Mouse (Mus musculus) left cerebral cortex, postnatal 10 days (tissue): ENCODE measurements around the gene Srcin1. TPM values are rescaled to one million over a fixed set of nuclear protein-coding genes. Genes with fewer than 3 reads are reported as not detected.

Experiments
- total RNA-seq, 2 experiments: library from RNA; stranded (reverse); gene quantifications; 2 replicates each; pipeline ENCODE4 v1.2.3; 2021

Srcin1 gene
- total RNA-seq, 2 experiments from 2014 or later: 281 to 294 TPM

Other genes starting within 250 kb of the Srcin1 start
- gene Gpr179, start 224.1 kb downstream of the Srcin1 start, total RNA-seq: under 1 TPM; 0.18 to 0.39 TPM
- 10 to 100 TPM; 81.0 to 84.7 TPM for gene Socs7, start 213.6 kb downstream of the Srcin1 start, total RNA-seq
- gene Arhgap23, start 160.7 kb downstream of the Srcin1 start, total RNA-seq: 10 to 100 TPM; 84.0 to 91.8 TPM
- gene 4933428G20Rik, start 75.8 kb downstream of the Srcin1 start, total RNA-seq: not detected
- 10 to 100 TPM; 15.0 to 18.4 TPM for gene Epop, start 53.5 kb upstream of the Srcin1 start, total RNA-seq
- 10 to 100 TPM; 66.9 to 71.6 TPM for gene Mllt6, start 87.2 kb upstream of the Srcin1 start, total RNA-seq
- gene Cisd3, start 109.6 kb upstream of the Srcin1 start, total RNA-seq: 10 to 100 TPM; 34.6 to 37.8 TPM
- gene Pcgf2, start 124.3 kb upstream of the Srcin1 start, total RNA-seq: 10 to 100 TPM; 48.3 to 51.6 TPM
- gene Psmb3, start 127.2 kb upstream of the Srcin1 start, total RNA-seq: 100 to 1,000 TPM; 153 to 159 TPM
- gene Pip4k2b, start 168.5 kb upstream of the Srcin1 start, total RNA-seq: 100 to 1,000 TPM; 146 to 153 TPM
- 10 to 100 TPM; 18.8 to 19.4 TPM for gene Cwc25, start 190.4 kb upstream of the Srcin1 start, total RNA-seq
- under 1 TPM; 0.60 to 0.63 TPM for gene 1700001P01Rik, start 199.7 kb upstream of the Srcin1 start, total RNA-seq
- gene Rpl23, start 206.3 kb upstream of the Srcin1 start, total RNA-seq: 100 to 1,000 TPM; 423 to 456 TPM
- gene Lasp1, start 222.8 kb upstream of the Srcin1 start, total RNA-seq: 100 to 1,000 TPM; 190 to 203 TPM